Mouse (Mus musculus) left cerebral cortex, adult 2 months (tissue): ENCODE data around the gene Adamts9. TPM values are rescaled to one million over a fixed set of nuclear protein-coding genes. Genes with fewer than 3 reads are reported as not detected.

ENCODE experiments used
- DNase-seq, 2 experiments: peaks; one replicate each; pipeline ENCODE4 v3.0.0; 2021 to 2022; ENCODE audit warnings: low spot score in 2 of 2, mixed read lengths in 1 of 2; ENCODE audit errors: extremely low spot score in 1 of 2
- H3K27ac ChIP-seq: fragments of 200-600 bp; 2 replicates; pipeline ENCODE4 v1.8.1; 2022
- H3K4me3 ChIP-seq: fragments of 200-600 bp; 2 replicates; pipeline ENCODE4 v1.8.1; 2022
- CTCF ChIP-seq: fragments of 200-600 bp; IDR thresholded peaks from 2 replicates; pipeline ENCODE4 v1.8.1; 2022; ENCODE audit warnings: antibody characterized with exemption, mild to moderate bottlenecking, moderate library complexity
- intact Hi-C: fragments of 180-260 bp; cut with DNase I; formaldehyde crosslinking; loops from one replicate; pipeline ENCODE4 v1.15.1; 2025
- total RNA-seq, 2 experiments: library from RNA; stranded (reverse); gene quantifications; 2 replicates each; pipeline ENCODE4 v1.2.3; 2021

Adamts9 gene
- total RNA-seq, 2 experiments from 2014 or later, result 2.8 to 3.9 TPM

DNA sequence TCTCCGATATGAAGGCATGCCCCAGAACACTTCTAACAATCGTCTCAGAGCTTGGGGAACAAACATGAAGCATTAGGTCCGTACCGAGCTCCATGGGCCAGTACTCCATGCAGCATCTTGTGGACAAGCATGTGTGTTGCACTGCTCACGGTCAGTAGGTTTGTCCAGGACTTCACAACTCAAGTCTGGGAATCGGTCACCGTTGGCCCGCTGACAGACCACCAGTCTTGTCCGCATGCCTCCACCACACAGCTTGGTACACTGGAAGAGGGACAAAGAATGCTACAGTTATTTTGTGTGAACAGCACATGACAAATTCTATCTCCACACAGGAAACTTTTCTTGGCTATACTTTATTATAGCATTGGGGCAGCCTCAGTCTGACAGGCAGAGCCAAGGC lies 94.1 kb downstream of the Adamts9 start:
- Histone ChIP-seq H3K27ac (no peak overlapping the region), H3K4me3 (no peak overlapping the region)
- DNase-seq, result no peak
- TF ChIP-seq CTCF, result no peak
- intact Hi-C loops, result no loop called here

DNA sequence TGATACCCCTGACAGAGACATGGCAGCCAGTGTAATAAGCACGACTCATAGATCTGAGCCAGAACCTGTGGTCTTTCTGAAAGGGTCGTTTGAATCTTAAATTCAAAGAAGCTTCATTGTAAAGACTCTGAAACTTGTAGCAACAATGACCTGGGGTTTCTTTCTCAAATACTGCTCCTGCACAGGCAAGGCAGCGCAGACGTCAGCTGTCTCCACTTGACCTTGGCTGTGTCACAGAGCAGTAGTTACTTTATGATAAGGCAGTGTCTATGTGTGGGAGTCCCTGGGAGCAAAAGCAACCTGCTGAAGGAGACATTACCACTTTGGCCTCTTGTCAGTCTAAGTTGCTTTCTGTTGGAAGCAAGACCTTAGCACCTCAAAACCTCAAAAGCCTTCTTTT lies 96.7 kb downstream of the Adamts9 start:
- intact Hi-C loops, result no loop called here
- DNase-seq, result no peak
- no peak overlapping the region for H3K27ac ChIP-seq
- TF ChIP-seq CTCF, result no peak
- no peak overlapping the region for H3K4me3 ChIP-seq

DNA sequence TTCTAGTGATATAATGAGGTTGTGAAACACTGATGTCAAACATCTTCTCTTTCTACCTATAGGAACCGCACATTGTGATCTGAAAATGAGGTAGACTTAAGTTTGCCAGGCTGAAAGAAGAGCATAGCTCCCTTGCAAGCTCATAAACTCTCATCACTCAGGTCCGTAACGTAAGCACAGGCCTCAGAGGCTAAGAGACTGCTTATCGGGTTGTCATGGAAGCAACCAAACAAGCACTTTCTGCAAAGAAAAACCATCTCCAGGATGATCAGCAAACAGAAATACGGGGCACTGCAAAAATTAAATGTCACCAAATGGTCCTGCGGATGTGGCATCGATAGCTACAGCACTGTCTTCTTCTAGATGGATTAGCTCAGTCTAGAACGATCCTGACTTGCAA lies 97.4 kb downstream of the Adamts9 start:
- no peak for DNase-seq
- intact Hi-C loops, result no loop called here
- TF ChIP-seq CTCF, result no peak
- H3K27ac ChIP-seq, result no peak overlapping the region
- no peak overlapping the region for H3K4me3 ChIP-seq

DNA sequence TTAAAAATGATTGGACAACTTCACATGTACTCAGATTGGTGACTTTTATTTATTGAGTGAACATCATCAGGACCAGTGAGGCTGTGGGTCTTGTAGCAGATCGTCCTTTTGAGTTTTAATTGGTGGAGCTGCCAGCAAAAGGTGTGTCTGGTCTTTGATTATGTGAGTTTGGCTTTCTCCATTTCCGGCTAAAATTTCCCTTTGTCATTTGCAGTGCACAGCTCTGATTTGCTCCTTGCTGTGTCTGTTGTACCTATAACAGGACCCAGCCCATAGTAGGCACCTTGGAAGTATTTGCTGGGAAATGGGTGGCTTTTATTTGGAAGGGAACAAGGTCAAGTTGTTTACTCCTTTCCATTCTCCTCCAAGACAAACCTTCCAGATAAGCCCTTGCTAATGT lies 99.8 kb downstream of the Adamts9 start:
- intact Hi-C loops, result no loop called here
- no peak overlapping the region for H3K27ac ChIP-seq
- no peak overlapping the region for H3K4me3 ChIP-seq
- TF ChIP-seq CTCF, result no peak
- DNase-seq, result no peak

DNA sequence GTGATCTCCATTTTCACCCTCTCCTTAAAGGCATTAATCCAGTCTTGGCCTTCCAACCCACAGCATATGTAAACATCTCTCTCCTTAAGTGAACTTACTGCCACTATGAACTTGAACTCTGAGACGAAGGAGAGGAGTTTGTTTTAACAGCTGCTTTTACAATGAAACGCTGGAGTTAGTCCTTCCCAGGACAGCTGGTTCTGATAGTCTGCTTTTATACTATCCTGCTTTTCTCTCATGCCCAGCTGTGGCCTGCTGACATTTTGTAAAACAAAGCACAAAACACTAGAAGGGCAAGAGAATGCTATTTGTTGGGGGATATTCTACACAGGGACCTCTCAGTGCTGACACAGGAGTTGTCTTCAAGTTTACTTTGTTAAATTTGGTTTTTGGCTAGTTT lies 101.3 kb downstream of the Adamts9 start:
- Histone ChIP-seq H3K4me3 (no peak overlapping the region), H3K27ac (no peak overlapping the region)
- intact Hi-C loops, result no loop called here
- DNase-seq, result no peak
- TF ChIP-seq CTCF, result no peak

DNA sequence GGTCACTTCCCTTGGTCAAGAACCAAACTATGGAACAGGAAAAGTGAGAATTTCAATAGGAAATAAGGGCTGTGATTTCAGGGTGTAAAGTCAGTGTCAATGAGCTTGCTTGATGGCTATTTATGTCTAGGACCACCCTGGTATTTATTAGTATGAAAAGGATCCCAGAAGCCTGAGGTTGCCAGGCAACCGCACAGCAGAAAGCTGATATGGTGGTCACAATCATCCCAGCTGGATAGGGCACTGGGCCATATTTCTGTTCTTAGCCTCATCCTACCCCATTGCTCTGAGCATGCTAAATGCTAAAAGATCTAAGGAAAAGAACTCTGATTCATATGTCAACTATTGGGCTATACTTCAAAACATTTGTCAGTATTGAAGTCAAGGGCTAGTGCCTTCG lies 112.2 kb downstream of the Adamts9 start:
- no peak for TF ChIP-seq CTCF
- Histone ChIP-seq H3K27ac (no peak overlapping the region), H3K4me3 (no peak overlapping the region)
- intact Hi-C loops, result no loop called here
- no peak for DNase-seq

DNA sequence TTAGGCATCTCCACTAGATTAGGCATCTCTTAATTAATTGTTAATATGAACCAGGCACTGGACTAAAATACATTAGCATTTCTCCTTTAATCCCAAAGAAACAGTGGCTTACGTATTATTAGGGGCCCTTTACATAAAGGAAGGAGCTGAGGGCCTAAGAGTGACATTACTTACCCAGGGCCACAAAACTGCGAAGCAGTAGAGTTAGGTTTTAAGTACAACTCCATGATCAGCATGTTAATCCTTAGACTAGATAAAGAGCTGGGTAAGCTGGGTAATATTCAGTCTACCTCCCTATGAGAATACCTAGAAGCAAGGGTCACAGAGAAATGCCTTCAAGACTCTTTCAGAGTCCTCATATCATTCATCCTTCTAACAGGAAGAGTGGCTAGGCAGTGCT lies 114.1 kb downstream of the Adamts9 start:
- intact Hi-C loops, result no loop called here
- Histone ChIP-seq H3K4me3 (no peak overlapping the region), H3K27ac (no peak overlapping the region)
- no peak for TF ChIP-seq CTCF
- DNase-seq, result no peak

DNA sequence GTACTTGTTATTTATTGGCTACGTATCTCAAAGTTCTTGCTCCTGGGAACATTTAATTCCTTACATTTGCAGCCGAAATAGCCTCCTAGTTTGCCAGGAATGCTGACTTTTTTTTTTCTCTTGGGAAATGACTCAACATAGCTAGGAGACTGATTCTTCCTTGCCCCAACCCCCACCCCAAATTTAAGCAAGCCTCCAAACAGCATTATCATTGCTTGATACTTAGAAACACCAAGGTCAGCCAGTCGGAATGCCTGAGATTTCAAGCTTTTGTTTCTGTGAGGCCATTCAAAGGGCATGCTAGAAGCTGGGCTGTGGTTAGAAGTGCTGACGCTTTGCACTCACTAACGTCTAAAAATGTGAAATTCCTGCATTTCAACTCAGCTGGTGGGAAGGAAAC lies 115.9 kb downstream of the Adamts9 start:
- no peak for TF ChIP-seq CTCF
- H3K27ac ChIP-seq, result no peak overlapping the region
- H3K4me3 ChIP-seq, result no peak overlapping the region
- intact Hi-C loops, result no loop called here
- no peak for DNase-seq

DNA sequence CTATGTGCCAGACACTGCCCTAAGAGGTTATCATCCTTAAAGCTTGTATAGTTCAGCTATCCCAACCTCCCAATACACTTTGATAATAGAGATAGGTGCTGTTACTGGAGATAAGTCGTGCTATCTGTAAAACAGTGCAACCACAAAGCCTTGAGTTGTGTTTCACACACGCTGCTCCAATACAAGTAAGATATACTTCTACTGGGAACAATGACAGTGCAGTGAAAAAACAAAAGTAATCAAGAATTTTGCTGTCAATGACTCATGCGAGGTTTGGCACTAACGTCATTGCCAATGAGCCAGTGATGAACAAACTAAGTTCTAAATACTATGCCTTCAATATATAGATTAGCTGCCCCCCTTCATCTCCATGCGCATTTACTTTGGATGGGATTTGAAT lies 116.7 kb downstream of the Adamts9 start:
- TF ChIP-seq CTCF, result no peak
- no peak overlapping the region for H3K4me3 ChIP-seq
- no peak overlapping the region for H3K27ac ChIP-seq
- no peak for DNase-seq
- intact Hi-C loops, result no loop called here

DNA sequence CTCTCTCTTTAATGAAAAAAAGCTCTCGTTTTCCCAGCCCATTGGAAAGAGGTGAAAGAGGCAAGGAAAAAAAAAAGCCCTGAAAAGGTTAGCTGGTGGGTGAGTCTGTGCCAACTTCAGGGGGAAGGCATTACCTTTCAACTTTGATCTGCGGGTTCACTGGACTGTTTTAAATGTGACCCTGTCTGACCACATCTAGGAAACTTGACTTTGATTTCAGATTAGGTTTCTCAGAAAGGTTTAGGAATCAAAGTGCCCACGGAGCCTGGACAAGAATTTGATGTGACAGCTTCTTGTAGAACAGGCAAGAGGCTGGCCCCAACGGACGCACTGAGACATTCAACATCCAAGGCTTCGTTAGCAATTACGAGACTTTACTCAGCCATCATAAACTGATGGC lies 119.3 kb downstream of the Adamts9 start:
- DNase-seq, result no peak
- TF ChIP-seq CTCF, result no peak
- intact Hi-C loops, result no loop called here
- H3K4me3 ChIP-seq, result no peak overlapping the region
- H3K27ac ChIP-seq, result no peak overlapping the region

DNA sequence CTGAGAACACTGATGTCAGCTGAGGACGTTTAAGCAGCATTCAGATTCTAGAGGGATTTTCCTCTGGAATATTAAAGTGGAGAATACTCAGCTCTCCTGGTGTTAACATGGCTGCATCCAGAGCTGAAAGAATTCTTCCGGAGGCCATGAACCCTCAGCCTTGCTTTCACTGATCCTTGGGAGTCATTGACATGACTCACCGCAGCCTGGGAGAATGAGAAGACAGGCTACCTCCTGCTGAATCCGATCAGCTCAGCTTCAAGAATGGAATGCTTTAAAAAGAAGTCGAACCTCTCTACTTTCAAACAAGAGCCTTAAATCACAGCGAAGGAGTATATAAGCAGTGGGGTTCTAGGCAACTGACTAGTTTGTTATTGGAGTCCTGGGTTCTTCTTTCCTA lies 121.3 kb downstream of the Adamts9 start:
- H3K27ac ChIP-seq, result no peak overlapping the region
- no peak overlapping the region for H3K4me3 ChIP-seq
- no peak for DNase-seq
- intact Hi-C loops, result no loop called here
- no peak for TF ChIP-seq CTCF

DNA sequence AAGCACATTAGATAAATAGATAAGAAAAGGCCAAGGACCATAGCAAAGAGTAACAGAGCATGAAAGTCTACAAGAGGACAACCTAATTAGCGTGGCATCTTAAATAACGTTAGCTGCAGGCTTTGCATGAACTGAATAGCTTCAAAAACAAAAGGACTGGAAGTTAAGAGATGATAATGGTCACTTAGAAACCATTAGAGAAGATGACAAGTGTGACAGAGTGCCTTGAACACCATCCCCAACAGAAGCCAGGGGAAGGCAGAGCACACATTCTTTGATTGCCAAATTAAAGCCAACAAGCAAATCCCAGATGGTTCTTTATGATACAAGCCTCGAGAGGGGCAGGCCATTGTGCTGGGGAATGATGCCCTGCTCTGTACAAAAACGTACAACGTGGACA lies 121.7 kb downstream of the Adamts9 start:
- H3K4me3 ChIP-seq, result no peak overlapping the region
- no peak overlapping the region for H3K27ac ChIP-seq
- no peak for DNase-seq
- no peak for TF ChIP-seq CTCF
- intact Hi-C loops, result no loop called here

DNA sequence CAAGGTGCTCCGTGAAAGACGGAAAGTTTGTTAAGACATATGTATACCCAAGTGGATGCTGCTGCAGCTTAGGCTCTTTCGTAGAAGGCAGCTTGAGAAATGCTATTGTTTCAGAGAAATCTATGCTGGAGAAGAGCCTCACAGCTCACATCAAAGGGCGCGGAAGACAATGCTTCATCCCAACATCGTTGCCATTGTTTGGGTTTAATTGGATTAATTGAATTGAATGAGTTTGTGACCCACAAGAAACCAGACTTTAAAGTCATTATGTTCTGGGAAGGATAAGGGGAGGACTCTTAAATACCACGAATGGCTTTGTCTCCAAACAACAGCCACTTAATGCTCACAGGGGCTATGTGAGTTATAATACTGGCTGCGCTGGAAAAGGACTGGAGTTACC lies 125.6 kb downstream of the Adamts9 start:
- intact Hi-C loops, result no loop called here
- TF ChIP-seq CTCF, result no peak
- no peak overlapping the region for H3K4me3 ChIP-seq
- no peak for DNase-seq
- H3K27ac ChIP-seq, result no peak overlapping the region

DNA sequence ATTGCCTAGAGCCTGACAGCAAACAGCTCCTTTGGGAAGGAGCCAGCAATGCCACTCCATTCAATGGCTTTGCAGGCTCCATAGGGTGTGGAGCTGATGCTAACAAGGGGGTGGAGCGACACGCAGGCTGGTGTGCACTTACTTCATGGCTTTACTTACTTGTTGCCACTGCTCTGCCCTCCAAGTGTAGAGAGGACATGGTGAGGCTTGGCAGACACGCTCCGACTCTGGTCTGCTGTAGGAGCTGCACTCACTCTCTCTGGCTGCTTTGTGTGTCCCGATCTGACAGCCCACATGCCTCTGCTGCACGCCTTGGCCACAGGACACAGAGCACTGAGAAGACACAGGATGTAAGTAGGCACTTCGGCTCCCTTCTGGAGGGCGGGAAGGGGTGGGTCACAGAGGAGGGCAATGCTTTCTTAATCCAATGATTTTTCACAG lies 127.0 kb downstream of the Adamts9 start, which contains the start of gene A730049H05Rik:
A730049H05Rik (plus strand) TSS at position 168 of the 441 bp plus-strand sequence.
- Histone ChIP-seq H3K4me3 (no peak within 1 kb of the TSS), H3K27ac (no peak within 1 kb of the TSS)
- no peak for DNase-seq
- intact Hi-C loops, result no loop called here
- TF ChIP-seq CTCF, result no peak
